Mouse (Mus musculus) left cerebral cortex, postnatal 4 days (tissue): ENCODE results near the gene Retreg1. TPM values are rescaled to one million over a fixed set of nuclear protein-coding genes. Genes with fewer than 3 reads are reported as not detected.

Experiments used
- DNase-seq: peaks from one replicate; pipeline ENCODE4 v3.0.0-alpha.2; 2022
- intact Hi-C: fragments of 180-260 bp; cut with DNase I; formaldehyde crosslinking; loops from one replicate; pipeline ENCODE4 v1.15.1; 2025
- total RNA-seq, 2 experiments: library from RNA; stranded (reverse); gene quantifications; 2 replicates each; pipeline ENCODE4 v1.2.3; 2021

Gene Retreg1
- total RNA-seq, 2 experiments from 2014 or later, result 28.7 to 30.2 TPM

GRCm38 (mm10) chr15:25877798-25878197 is 34.8 kb downstream of the Retreg1 start:
- intact Hi-C loops, result no loop called here
- no peak for DNase-seq

GRCm38 (mm10) chr15:25879229-25879628 is 36.2 kb downstream of the Retreg1 start:
- no peak for DNase-seq
- intact Hi-C loops, result no loop called here

- intact Hi-C loops, result no loop called here
Observed at GRCm38 (mm10) chr15:25880192-25880591, 37.2 kb downstream of the Retreg1 start.

GRCm38 (mm10) chr15:25882002-25882401 is 39.0 kb downstream of the Retreg1 start:
- intact Hi-C loops, result no loop called here
- DNase-seq, result no peak

More at GRCm38 (mm10) chr15:25880192-25880591, 37.2 kb downstream of the Retreg1 start:
- no peak for DNase-seq

- no peak for DNase-seq
- intact Hi-C loops, result no loop called here
Observed at GRCm38 (mm10) chr15:25884416-25884958, 41.5 kb downstream of the Retreg1 start.

- intact Hi-C loops, result no loop called here
- DNase-seq, result peak; percentile 75
Observed at GRCm38 (mm10) chr15:25886581-25887011, 43.6 kb downstream of the Retreg1 start.

GRCm38 (mm10) chr15:25889927-25890326 is 46.9 kb downstream of the Retreg1 start:
- no peak for DNase-seq
- intact Hi-C loops, result no loop called here

GRCm38 (mm10) chr15:25891556-25891955 is 48.6 kb downstream of the Retreg1 start:
- intact Hi-C loops, result no loop called here

GRCm38 (mm10) chr15:25893327-25893726 is 50.3 kb downstream of the Retreg1 start:
- intact Hi-C loops, result no loop called here
- DNase-seq, result no peak

More at GRCm38 (mm10) chr15:25891556-25891955, 48.6 kb downstream of the Retreg1 start:
- no peak for DNase-seq

- intact Hi-C loops, result no loop called here
- DNase-seq, result no peak
Observed at GRCm38 (mm10) chr15:25896783-25897182, 53.8 kb downstream of the Retreg1 start.

GRCm38 (mm10) chr15:25897617-25898016 is 54.6 kb downstream of the Retreg1 start:
- intact Hi-C loops, result no loop called here
- no peak for DNase-seq

- intact Hi-C loops, result no loop called here
- DNase-seq, result no peak
Observed at GRCm38 (mm10) chr15:25899021-25899420, 56.0 kb downstream of the Retreg1 start.

- peak; percentile 74 for DNase-seq
- intact Hi-C loops, result no loop called here
Observed at GRCm38 (mm10) chr15:25900540-25900939, 57.6 kb downstream of the Retreg1 start.

GRCm38 (mm10) chr15:25902931-25903615 is 60.1 kb downstream of the Retreg1 start:
- no peak for DNase-seq
- intact Hi-C loops, result no loop called here

GRCm38 (mm10) chr15:25904435-25905021 is 61.5 kb downstream of the Retreg1 start:
- intact Hi-C loops, result no loop called here
- no peak for DNase-seq

GRCm38 (mm10) chr15:25909783-25910494 is 67.0 kb downstream of the Retreg1 start:
- intact Hi-C loops, result no loop called here
- no peak for DNase-seq

GRCm38 (mm10) chr15:25910495-25910865 is 67.5 kb downstream of the Retreg1 start:
- no peak for DNase-seq
- intact Hi-C loops, result no loop called here

GRCm38 (mm10) chr15:25910924-25911323 is 67.9 kb downstream of the Retreg1 start:
- intact Hi-C loops, result no loop called here

GRCm38 (mm10) chr15:25912911-25913310 is 69.9 kb downstream of the Retreg1 start:
- intact Hi-C loops, result no loop called here
- DNase-seq, result no peak

More at GRCm38 (mm10) chr15:25910924-25911323, 67.9 kb downstream of the Retreg1 start:
- no peak for DNase-seq

GRCm38 (mm10) chr15:25913659-25914058 is 70.7 kb downstream of the Retreg1 start:
- intact Hi-C loops, result no loop called here
- no peak for DNase-seq

GRCm38 (mm10) chr15:25914160-25914559 is 71.2 kb downstream of the Retreg1 start:
- no peak for DNase-seq
- intact Hi-C loops, result no loop called here
